Mouse (Mus musculus) intestine, embryonic 15.5 days (tissue): ENCODE data around the gene Setmar. TPM values are rescaled to one million over a fixed set of nuclear protein-coding genes. Genes with fewer than 3 reads are reported as not detected.

ENCODE experiments used
- ATAC-seq: fragments of 200-750 bp; cut with Nextera tagmentation; 2 replicates; pipeline ENCODE4 v1.8.0; 2017; ENCODE audit warnings: moderate TSS enrichment, moderate library complexity
- H3K27ac ChIP-seq: fragments of 300-500 bp; sonication (generic); 2 replicates; pipeline ENCODE4 v1.5.1; 2015; ENCODE audit warnings: mild to moderate bottlenecking, inconsistent platforms
- H3K27me3 ChIP-seq: fragments of 300-500 bp; sonication (generic); replicated peaks from 2 replicates; pipeline ENCODE4 v1.6.1; 2015; ENCODE audit warnings: inconsistent platforms
- H3K36me3 ChIP-seq: fragments of 300-500 bp; sonication (generic); 2 replicates; pipeline ENCODE4 v1.6.1; 2015; ENCODE audit warnings: inconsistent platforms
- H3K4me1 ChIP-seq: fragments of 300-500 bp; sonication (generic); replicated peaks from 2 replicates; pipeline ENCODE4 v1.6.1; 2015; ENCODE audit warnings: inconsistent platforms
- H3K4me2 ChIP-seq: fragments of 300-500 bp; sonication (generic); replicated peaks from 2 replicates; pipeline ENCODE4 v1.6.1; 2015; ENCODE audit warnings: mild to moderate bottlenecking, inconsistent platforms
- H3K4me3 ChIP-seq: fragments of 300-500 bp; sonication (generic); replicated peaks from 2 replicates; pipeline ENCODE4 v1.5.1; 2015; ENCODE audit warnings: inconsistent platforms
- H3K9ac ChIP-seq: fragments of 300-500 bp; sonication (generic); 2 replicates; pipeline ENCODE4 v1.6.1; 2015; ENCODE audit warnings: inconsistent platforms
- H3K9me3 ChIP-seq: fragments of 300-500 bp; sonication (generic); 2 replicates; pipeline ENCODE4 v1.6.1; 2016; ENCODE audit warnings: inconsistent platforms
- WGBS: fragments of 180-500 bp; shearing (Covaris S2); methylation state at CpG from one replicate; pipeline ENCODE4 v1.1.7; 2015; 5-methylcytosine and 5-hydroxymethylcytosine counted together
- polyA plus RNA-seq: library from polyadenylated mRNA; unstranded; fragments of >200 nt; fragmentation: Nextera tagmentation; extraction: Ambion mirVana; gene quantifications from 2 replicates; pipeline ENCODE4 v1.2.1, GENCODE M21; 2015

The Setmar gene
- polyA plus RNA-seq, 1 experiment from 2014 or later, result 6.4 TPM

DNA sequence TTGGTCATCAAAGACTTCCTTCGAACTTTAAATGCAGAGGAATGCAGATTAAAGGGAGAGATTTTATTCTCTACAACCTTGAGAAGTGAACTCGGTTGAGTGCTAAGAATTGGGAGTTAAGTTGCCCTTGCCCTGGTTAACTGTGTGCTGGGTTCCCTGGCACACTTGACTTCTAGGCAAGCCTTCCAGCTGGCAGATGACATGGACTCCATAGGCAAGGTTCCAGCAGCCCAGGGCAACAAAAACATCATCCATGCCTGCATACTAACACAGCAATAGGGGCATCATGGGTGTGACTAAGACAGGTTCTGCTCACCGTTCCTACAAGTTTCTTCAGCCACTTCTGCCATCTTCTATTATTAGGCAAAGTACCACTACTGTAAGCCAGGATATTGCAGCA, 61.8 kb downstream of the Setmar start:
- 82% methylated on average over 3 of the region's 3 CpGs for WGBS
- Histone ChIP-seq H3K4me2 (no peak overlapping the region), H3K9me3 (no peaks in the 10 kb centered on the region), H3K9ac (no peak overlapping the region), H3K36me3 (no peaks in the 10 kb centered on the region), H3K27ac (no peak overlapping the region), H3K27me3 (no peaks in the 10 kb centered on the region), H3K4me3 (no peak overlapping the region), H3K4me1 (no peaks in the 10 kb centered on the region)
- no peak for ATAC-seq

Other genes starting within 250 kb of the Setmar start
- gene Sumf1, start 120.5 kb downstream of the Setmar start, polyA plus RNA-seq, result 22.0 and 22.3 TPM in 2 replicates
- gene Itpr1, start 148.1 kb downstream of the Setmar start, polyA plus RNA-seq, result 8.4 and 9.0 TPM in 2 replicates